In the genomic region with DNA sequence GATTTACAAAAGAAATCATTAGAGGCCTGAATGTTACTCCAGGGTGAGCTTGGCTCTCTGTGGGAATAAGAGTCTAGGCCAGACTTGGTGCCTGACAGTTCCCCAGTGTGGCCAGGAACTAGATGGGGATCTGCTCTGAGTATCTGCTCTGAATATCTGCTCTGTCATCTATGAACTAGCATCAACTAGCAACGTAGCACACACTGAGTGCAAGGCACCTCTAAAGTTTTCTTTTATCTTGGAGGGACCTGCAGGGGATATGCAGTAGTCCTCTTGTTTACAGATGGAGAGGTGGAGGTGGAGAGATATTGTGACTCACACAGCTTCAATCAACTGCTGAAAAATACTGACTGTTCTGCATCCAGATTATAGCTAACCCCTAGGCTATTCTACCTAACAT, we compare ENCODE assay signal across 24 mouse cellular contexts. TPM values are rescaled to one million over a fixed set of nuclear protein-coding genes. Genes with fewer than 3 reads are reported as not detected.
DNase-seq lines count a peak whose midpoint lies in the region; ATAC-seq and TF ChIP-seq lines count a peak whose summit lies in the region.
"Had no signal": no experiment of that assay in that cellular context is flagged by ENCODE, and none has a peak within 500 bp of the region (broad histone marks: within the 10 kb centered on the region; RNA-seq: fewer than 3 reads in every experiment).

No protein-coding gene starts in this region.

- no peaks in the 10 kb centered on the region for H3K9me3 ChIP-seq in liver, embryonic 11.5 days (ENCODE audit: control insufficient read depth, low read length)
- no peaks in the 10 kb centered on the region for H3K9me3 ChIP-seq in MEL (replicated peaks; ENCODE audit: insufficient read depth, low read length)
- no peaks in the 10 kb centered on the region for H3K9me3 ChIP-seq in liver, embryonic 13.5 days (replicated peaks)
- H3K9me3 ChIP-seq: embryonic facial prominence, embryonic 13.5 days; embryonic facial prominence, embryonic 15.5 days; forebrain, embryonic 10.5 days had no signal

- no peak for TF ChIP-seq CTCF in MEL (IDR thresholded peaks at IDR 0.05 in 2 of 3, conservative IDR thresholded peaks at IDR 0.05 in 1 of 3; ENCODE audit: control insufficient read depth in 1 of 3, insufficient read depth in 1 of 3, low read depth in 2 of 3, low read length in 3 of 3, poor library complexity in 1 of 3, severe bottlenecking in 1 of 3)
- TF ChIP-seq CTCF in layer of hippocampus, adult 2 months (conservative IDR thresholded peaks at IDR 0.05), result no peak

- H3K4me3 ChIP-seq in liver, embryonic 11.5 days (ENCODE audit: low read depth, low read length), result no peak overlapping the region
- no peak overlapping the region for H3K4me3 ChIP-seq in MEL (ENCODE audit: control insufficient read depth in 1 of 2, insufficient read depth in 1 of 2, low read depth in 2 of 2, low read length in 2 of 2)
- no peak overlapping the region for H3K4me3 ChIP-seq in liver, embryonic 13.5 days (replicated peaks)
- no peak overlapping the region for H3K4me3 ChIP-seq in layer of hippocampus, adult 2 months
- H3K4me3 ChIP-seq: embryonic facial prominence, embryonic 13.5 days; embryonic facial prominence, embryonic 15.5 days; erythroblast, embryonic 14.5 days; forebrain, embryonic 10.5 days had no signal

- no peaks in the 10 kb centered on the region for H3K36me3 ChIP-seq in liver, embryonic 11.5 days (ENCODE audit: control insufficient read depth, insufficient read depth, low read length)
- H3K36me3 ChIP-seq in MEL (ENCODE audit: control insufficient read depth in 1 of 2, insufficient read depth in 2 of 2, low read length in 2 of 2), result peaks cover 0 to 15% of the 10 kb centered on the region in 2 experiments; a peak in 2 of 4 replicates
- H3K36me3 ChIP-seq in liver, embryonic 13.5 days, result no peaks in the 10 kb centered on the region
- H3K36me3 ChIP-seq: embryonic facial prominence, embryonic 13.5 days; embryonic facial prominence, embryonic 15.5 days; forebrain, embryonic 10.5 days; G1E had no signal

- 0 out of 2 replicates have a peak, but pooled peaks have one; percentile 33 for ATAC-seq in liver, embryonic 11.5 days (replicated peaks; ENCODE audit: low FRiP score)
- ATAC-seq in liver, embryonic 13.5 days (ENCODE audit: low read depth), result peak; percentile 42; the same call in 1 of the 2 replicates
- ATAC-seq in megakaryocyte-erythroid progenitor cell, adult 5-6 weeks (replicated peaks; ENCODE audit: low FRiP score, low TSS enrichment, poor library complexity, severe bottlenecking), result peak; percentile 26; the same call in 1 of the 2 replicates
- ATAC-seq: forebrain, embryonic 14.5 days; forebrain, embryonic 16.5 days had no signal

- no peak overlapping the region for H3K27ac ChIP-seq in liver, embryonic 11.5 days (ENCODE audit: low read depth, low read length)
- peak overlapping the region; percentile 19 for H3K27ac ChIP-seq in MEL (ENCODE audit: control insufficient read depth, low read depth, low read length)
- H3K27ac ChIP-seq in liver, embryonic 13.5 days, result no peak overlapping the region
- no peak overlapping the region for H3K27ac ChIP-seq in layer of hippocampus, adult 2 months
- H3K27ac ChIP-seq: embryonic facial prominence, embryonic 13.5 days; embryonic facial prominence, embryonic 15.5 days; forebrain, embryonic 10.5 days had no signal

- no peaks in the 10 kb centered on the region for H3K27me3 ChIP-seq in liver, embryonic 11.5 days (replicated peaks; ENCODE audit: control insufficient read depth, insufficient read depth, low read length)
- no peaks in the 10 kb centered on the region for H3K27me3 ChIP-seq in MEL (ENCODE audit: control insufficient read depth in 1 of 2, insufficient read depth in 2 of 2, low read length in 2 of 2)
- H3K27me3 ChIP-seq in liver, embryonic 13.5 days, result no peaks in the 10 kb centered on the region
- H3K27me3 ChIP-seq: embryonic facial prominence, embryonic 13.5 days; embryonic facial prominence, embryonic 15.5 days had no signal

- no peak overlapping the region for H3K9ac ChIP-seq in liver, embryonic 11.5 days (ENCODE audit: low read depth, low read length)
- H3K9ac ChIP-seq in MEL (ENCODE audit: control insufficient read depth, low read depth, low read length, poor library complexity, severe bottlenecking), result no peak overlapping the region
- H3K9ac ChIP-seq in liver, embryonic 13.5 days, result no peak overlapping the region
- H3K9ac ChIP-seq: embryonic facial prominence, embryonic 13.5 days; embryonic facial prominence, embryonic 15.5 days had no signal

- H3K79me2 ChIP-seq in MEL (ENCODE audit: control insufficient read depth, insufficient read depth, low read length, poor library complexity), result no peaks in the 10 kb centered on the region

- H3K4me2 ChIP-seq in liver, embryonic 11.5 days, result no peak overlapping the region
- no peak overlapping the region for H3K4me2 ChIP-seq in liver, embryonic 13.5 days
- H3K4me2 ChIP-seq: embryonic facial prominence, embryonic 13.5 days; embryonic facial prominence, embryonic 15.5 days had no signal

- TF ChIP-seq POLR2A in MEL (IDR thresholded peaks at IDR 0.05; ENCODE audit: control insufficient read depth in 1 of 2, insufficient read depth in 1 of 2, low read depth in 1 of 2, low read length in 2 of 2, poor library complexity in 1 of 2), result no peak

- H3K4me1 ChIP-seq in liver, embryonic 11.5 days (replicated peaks; ENCODE audit: control insufficient read depth, insufficient read depth, low read length), result peaks cover 33% of the 10 kb centered on the region
- H3K4me1 ChIP-seq in MEL (ENCODE audit: control insufficient read depth in 1 of 2, insufficient read depth in 2 of 2, low read length in 2 of 2), result peaks cover 5 to 24% of the 10 kb centered on the region in 2 experiments
- peaks cover 43% of the 10 kb centered on the region for H3K4me1 ChIP-seq in liver, embryonic 13.5 days (replicated peaks)

- TF ChIP-seq RAD21 in MEL (IDR thresholded peaks at IDR 0.05; ENCODE audit: low read depth, low read length), result no peak

- no peak for DNase-seq in liver, embryonic 11.5 days (ENCODE audit: low spot score)
- DNase-seq in liver (no peak), MEL (ENCODE audit: low read depth, low spot score) (peak; percentile 48)
- no peak for DNase-seq in liver, embryonic 13.5 days
- no peak for DNase-seq in layer of hippocampus, adult 2 months (ENCODE audit: low spot score in 2 of 2)
- DNase-seq in yolk sac, embryonic 10.5 days (ENCODE audit: low spot score), result no peak
- DNase-seq: adrenal gland, adult 2 months; adrenal gland, postnatal 10 days; adrenal gland, postnatal 25 days; cerebellum, adult 11 months; cerebellum, adult 18-20 months; cerebellum, adult 8-10 months; cerebellum, adult 9-11 months; cerebellum, postnatal 14 days; cerebellum, postnatal 36 days; embryo, embryonic 11 days had no signal

- TF ChIP-seq EP300 in MEL (IDR thresholded peaks at IDR 0.05; ENCODE audit: low read depth in 1 of 2, low read length in 2 of 2), result peak; percentile 36 to 46; a peak in 2 of 4 replicates

- 28% methylated on average over 1 of the region's 1 CpGs for WGBS in liver, embryonic 11.5 days
- 25% methylated on average over 1 of the region's 1 CpGs for WGBS in liver, embryonic 13.5 days (ENCODE audit: insufficient replicate concordance)

TF ChIP-seq in MEL, 35 proteins besides CTCF, POLR2A, EP300 and RAD21:
- no peak for TF ChIP-seq UBTF (IDR thresholded peaks at IDR 0.05; ENCODE audit: borderline replicate concordance, insufficient read depth, low read depth, low read length)
- TF ChIP-seq MXI1 (IDR thresholded peaks at IDR 0.05; ENCODE audit: low read depth, low read length), result no peak
- no peak for TF ChIP-seq GABPA (IDR thresholded peaks at IDR 0.05; ENCODE audit: low read depth, low read length)
- no peak for TF ChIP-seq MAX (IDR thresholded peaks at IDR 0.05; ENCODE audit: low read length)
- TF ChIP-seq GATA1 (IDR thresholded peaks at IDR 0.05; ENCODE audit: low read depth, low read length), result peak; percentile 56
- TF ChIP-seq TCF12 (IDR thresholded peaks at IDR 0.05; ENCODE audit: low read depth, low read length), result 0 out of 2 replicates have a peak, but pooled peaks have one; percentile 8
- no peak for TF ChIP-seq NELFE (IDR thresholded peaks at IDR 0.05; ENCODE audit: low read depth, low read length)
- no peak for TF ChIP-seq USF2 (IDR thresholded peaks at IDR 0.05; ENCODE audit: borderline replicate concordance in 1 of 2, insufficient read depth in 1 of 2, low read depth in 1 of 2, low read length in 2 of 2)
- TF ChIP-seq SIN3A (IDR thresholded peaks at IDR 0.05; ENCODE audit: low read length), result no peak
- TF ChIP-seq TAL1 (IDR thresholded peaks at IDR 0.05; ENCODE audit: low read length), result no peak

RNA-seq across cellular contexts. Expression of a gene that starts 44.3 kb away (rescaled TPM):
- 17.2 and 18.4 TPM in 2 replicates for polyA plus RNA-seq in liver, embryonic 11.5 days (2014; fragmentation: Nextera tagmentation; extraction: Ambion mirVana)
- total RNA-seq in MEL (2012; rRNA removed), result 16.6 and 22.7 TPM in 2 replicates
- polyA plus RNA-seq in MEL (2012; ENCODE audit: insufficient read depth in 1 of 2, insufficient read length in 2 of 2, low read depth in 1 of 2, low replicate concordance in 2 of 2, missing spikeins in 1 of 2), result 10 to 100 TPM; 16.2 to 36.6 TPM
- polyA plus RNA-seq in liver, embryonic 13.5 days (2015; fragmentation: Nextera tagmentation; extraction: Ambion mirVana), result 4.8 and 5.7 TPM in 2 replicates
- 36.0 and 55.9 TPM in 2 replicates for total RNA-seq in megakaryocyte-erythroid progenitor cell, adult 5-6 weeks (2014; fragmentation: Nextera tagmentation)
- 33.4 TPM in 2 replicates for total RNA-seq in megakaryocyte-erythroid progenitor cell, adult 5-6 weeks (2017)
- total RNA-seq in layer of hippocampus, adult 2 months (2021), result 10 to 100 TPM; 22.2 to 25.5 TPM
- polyA plus RNA-seq: G1E had no signal
